Mouse (Mus musculus) spleen, adult 2 months (tissue): Measurements from ENCODE around the gene Epor. TPM values are rescaled to one million over a fixed set of nuclear protein-coding genes. Genes with fewer than 3 reads are reported as not detected.

Experiments used
- DNase-seq, 2 experiments: peaks; one replicate each; pipeline versions ENCODE4 v3.0.0 to v3.0.0-alpha.2; 2012 to 2021; ENCODE audit warnings: low spot score in 2 of 2, low read depth in 1 of 2
- H3K27ac ChIP-seq: fragments of 200-500 bp; 2 replicates; pipeline ENCODE4 v1.5.1; 2012; ENCODE audit warnings: low read length, inconsistent platforms; ENCODE audit not compliant: insufficient read depth
- H3K27me3 ChIP-seq: fragments of 200-500 bp; 2 replicates; pipeline ENCODE4 v1.6.1; 2012; ENCODE audit warnings: mild to moderate bottlenecking, moderate library complexity, low read length, inconsistent platforms; ENCODE audit not compliant: control insufficient read depth, insufficient read depth
- H3K36me3 ChIP-seq: fragments of 200-500 bp; 2 replicates; pipeline ENCODE4 v1.6.1; 2012; ENCODE audit warnings: mild to moderate bottlenecking, low read length, inconsistent platforms; ENCODE audit not compliant: control insufficient read depth, insufficient read depth
- H3K4me1 ChIP-seq: fragments of 200-500 bp; 2 replicates; pipeline ENCODE4 v1.6.1; 2011; ENCODE audit warnings: inconsistent platforms; ENCODE audit not compliant: control insufficient read depth, insufficient read depth, insufficient read length
- H3K4me3 ChIP-seq: fragments of 200-500 bp; 2 replicates; pipeline ENCODE4 v1.5.1; 2011; ENCODE audit warnings: mild to moderate bottlenecking, inconsistent platforms; ENCODE audit not compliant: insufficient read depth, insufficient read length; ENCODE audit errors: extremely low read depth
- CTCF ChIP-seq: fragments of 200-500 bp; IDR thresholded peaks from 2 replicates; pipeline ENCODE4 v1.5.1; 2011; ENCODE audit warnings: mild to moderate bottlenecking, inconsistent platforms; ENCODE audit not compliant: insufficient read depth, insufficient read length, insufficient replicate concordance; ENCODE audit errors: extremely low read depth
- POLR2A ChIP-seq: fragments of 200-500 bp; IDR thresholded peaks from 2 replicates; pipeline ENCODE4 v1.6.1; 2011; ENCODE audit warnings: low read depth, low read length, inconsistent platforms
- WGBS: fragments of 180-500 bp; shearing (Covaris S2); methylation state at CpG from one replicate; pipeline ENCODE4 v1.1.7; 2018; 5-methylcytosine and 5-hydroxymethylcytosine counted together
- polyA plus RNA-seq: library from polyadenylated mRNA; depleted of rRNA; stranded (reverse); fragments of >200 nt; gene quantifications from 2 replicates; pipeline ENCODE4 v1.2.3, GENCODE M21; 2012

Gene Epor
- polyA plus RNA-seq, 1 experiment: 49.5 TPM

DNA sequence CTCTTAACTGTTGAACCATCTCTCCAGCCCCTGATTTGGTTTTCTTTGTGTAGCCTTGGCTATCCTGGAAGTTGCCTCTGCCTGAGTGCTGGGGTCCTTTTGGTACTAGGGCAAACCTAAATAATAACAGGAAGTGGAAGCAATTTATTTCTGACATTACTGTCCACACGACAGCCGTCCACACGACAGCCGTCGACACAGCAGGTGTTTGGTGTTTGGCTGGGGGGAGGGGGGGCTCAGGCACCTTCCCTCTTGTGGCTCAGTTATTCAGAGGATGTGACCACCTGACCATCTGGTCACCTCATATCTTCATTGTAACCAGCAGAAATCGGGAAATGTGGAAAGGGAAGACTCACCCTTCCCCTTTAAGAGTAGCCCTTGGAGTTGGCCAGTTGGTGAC lies 5.6 kb upstream of the Epor start:
- H3K4me3 ChIP-seq: no peak overlapping the region
- no peaks in the 10 kb centered on the region for H3K4me1 ChIP-seq
- WGBS: 26% methylated on average over 6 of the region's 6 CpGs
- H3K36me3 ChIP-seq: no peaks in the 10 kb centered on the region
- H3K27ac ChIP-seq: no peak overlapping the region
- TF ChIP-seq POLR2A (no peak), CTCF (no peak)
- no peaks in the 10 kb centered on the region for H3K27me3 ChIP-seq
- no peak for DNase-seq

DNA sequence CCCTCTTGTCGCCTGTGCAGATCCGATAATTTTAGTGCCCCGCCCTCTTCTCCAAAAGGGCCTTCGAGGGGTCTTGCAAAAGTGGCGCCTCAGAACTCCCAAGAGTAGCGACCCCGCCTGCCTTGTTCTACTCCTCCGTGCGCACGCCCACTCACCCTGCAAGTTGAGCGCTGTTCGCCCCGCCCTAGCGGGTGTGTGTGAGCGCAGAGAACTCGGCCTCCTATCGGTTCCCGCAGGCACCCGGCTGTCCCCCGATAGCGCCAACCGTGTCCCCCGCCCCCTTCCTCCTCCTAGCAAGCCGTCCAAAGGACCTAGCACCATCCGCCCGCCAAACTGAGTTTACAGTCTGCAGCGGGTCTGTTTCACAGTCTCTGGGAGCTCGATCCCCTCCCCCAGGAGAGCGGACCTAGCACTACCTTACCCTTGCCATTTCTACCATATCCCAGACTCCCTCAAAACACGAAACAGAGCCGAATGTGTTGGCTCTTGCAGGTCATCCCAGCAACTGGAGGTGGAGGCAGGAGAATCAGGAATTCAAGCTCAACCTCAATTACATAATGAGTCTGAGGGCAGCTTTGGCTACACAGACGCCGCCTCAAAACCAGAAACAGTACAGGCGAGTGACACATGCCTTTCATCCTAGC lies 768 bp downstream of the Epor start:
- Histone ChIP-seq H3K36me3 (peaks cover 2% of the 10 kb centered on the region; the same call in 1 of the 2 replicates), H3K27me3 (peaks cover 14% of the 10 kb centered on the region), H3K4me1 (peaks cover 12% of the 10 kb centered on the region), H3K27ac (peak overlapping the region; percentile 33; the same call in 1 of the 2 replicates), H3K4me3 (peak overlapping the region; percentile 50)
- WGBS: 7% methylated on average over 34 of the region's 34 CpGs
- TF ChIP-seq POLR2A (no peak), CTCF (no peak)
- DNase-seq: peak in 1 of 2 experiments; percentile 34

DNA sequence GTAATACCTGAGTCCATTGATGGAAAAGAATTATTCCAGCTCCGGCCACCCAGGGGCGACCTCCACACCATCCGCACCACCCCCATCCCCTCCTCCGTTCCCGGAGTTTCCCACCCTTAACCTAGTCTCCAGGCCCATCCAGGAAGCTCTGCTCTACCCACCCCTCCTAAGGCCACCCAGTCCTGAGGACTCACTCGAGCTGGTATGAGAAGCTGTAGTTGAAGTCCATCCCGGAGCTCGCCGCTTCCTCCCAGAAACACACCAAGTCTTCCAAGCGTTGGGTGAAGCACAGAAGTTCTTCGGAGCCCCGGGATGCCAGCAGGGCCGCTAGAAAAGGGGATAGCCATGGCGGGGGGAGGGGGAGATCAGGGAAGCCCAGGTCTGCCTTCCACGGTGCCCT lies 1.3 kb downstream of the Epor start:
- no peak for DNase-seq
- Histone ChIP-seq H3K27ac (no peak overlapping the region), H3K27me3 (peaks cover 14% of the 10 kb centered on the region), H3K4me3 (peak overlapping the region; percentile 50; the same call in 1 of the 2 replicates), H3K4me1 (peaks cover 12% of the 10 kb centered on the region), H3K36me3 (peaks cover 2% of the 10 kb centered on the region; the same call in 1 of the 2 replicates)
- 2% methylated on average over 15 of the region's 15 CpGs for WGBS
- no peak for TF ChIP-seq CTCF
- TF ChIP-seq POLR2A: no peak

DNA sequence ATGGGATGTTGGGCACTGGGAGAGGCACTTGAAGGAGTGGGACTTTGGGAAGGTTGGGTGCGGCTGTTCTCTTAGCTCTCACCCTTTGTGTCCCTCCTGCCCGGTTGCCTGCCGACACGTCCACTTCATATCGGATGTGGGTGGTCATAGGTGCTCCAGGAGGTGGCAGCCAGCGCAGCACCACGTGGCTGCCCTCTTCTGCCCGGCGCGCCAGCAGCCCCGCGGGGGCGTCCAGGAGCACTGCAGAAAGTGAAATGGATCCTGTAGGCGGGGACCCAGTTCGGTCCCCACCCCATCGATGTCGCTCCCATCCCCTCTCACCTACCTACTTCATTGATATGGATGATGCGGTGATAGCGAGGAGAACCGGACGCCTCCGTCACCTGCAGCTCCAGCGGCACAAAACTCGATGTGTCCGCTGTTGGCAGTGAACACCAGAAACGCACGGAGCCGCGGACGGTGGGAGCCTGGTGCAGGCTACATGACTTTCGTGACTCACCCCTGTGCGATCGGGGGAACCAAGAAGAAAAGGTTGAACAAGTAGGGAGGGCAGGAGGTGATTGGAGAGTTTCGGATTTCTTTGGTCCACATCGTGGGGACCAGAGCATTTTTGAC lies 1.8 kb downstream of the Epor start:
- Histone ChIP-seq H3K27me3 (peaks cover 14% of the 10 kb centered on the region), H3K4me3 (peak overlapping the region; percentile 50; the same call in 1 of the 2 replicates), H3K4me1 (peaks cover 12% of the 10 kb centered on the region), H3K36me3 (peaks cover 2% of the 10 kb centered on the region; the same call in 1 of the 2 replicates), H3K27ac (no peak overlapping the region)
- 7% methylated on average over 35 of the region's 35 CpGs for WGBS
- DNase-seq: no peak
- no peak for TF ChIP-seq POLR2A
- TF ChIP-seq CTCF: no peak

DNA sequence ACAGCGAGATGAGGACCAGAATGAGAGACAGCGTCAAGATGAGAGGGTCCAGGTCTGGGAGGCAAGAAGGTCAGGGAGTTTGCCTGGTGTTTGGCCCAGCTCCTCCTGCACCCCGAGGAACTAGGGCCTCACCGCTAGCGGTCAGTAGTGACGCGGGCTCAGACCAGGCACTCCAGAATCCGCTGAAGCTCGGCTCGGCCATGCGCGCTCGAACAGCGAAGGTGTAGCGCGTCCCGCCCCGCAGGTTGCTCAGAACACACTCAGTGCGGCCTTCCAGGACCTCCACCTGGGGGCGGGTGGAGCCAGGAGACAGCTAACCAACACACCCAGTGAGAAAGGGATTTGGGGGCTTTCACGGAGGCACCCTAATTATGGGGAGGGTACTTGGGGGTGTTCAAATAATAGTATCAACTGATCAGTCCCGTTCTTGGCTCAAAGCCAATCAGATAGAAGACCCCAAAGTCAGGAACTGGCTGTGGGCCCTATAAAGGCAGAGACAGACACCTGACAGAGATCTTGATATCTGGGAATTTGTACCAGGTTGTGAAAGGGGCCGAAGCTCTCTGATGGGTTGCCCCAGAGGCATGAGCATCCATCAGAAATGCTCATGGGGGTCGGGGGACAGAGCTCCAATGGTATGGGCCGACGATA lies 2.6 kb downstream of the Epor start:
- Histone ChIP-seq H3K4me1 (peaks cover 15% of the 10 kb centered on the region), H3K36me3 (peaks cover 2% of the 10 kb centered on the region; the same call in 1 of the 2 replicates), H3K27me3 (peaks cover 14% of the 10 kb centered on the region), H3K4me3 (no peak overlapping the region), H3K27ac (no peak overlapping the region)
- TF ChIP-seq CTCF (no peak), POLR2A (no peak)
- WGBS: 78% methylated on average over 26 of the region's 26 CpGs
- DNase-seq: no peak

DNA sequence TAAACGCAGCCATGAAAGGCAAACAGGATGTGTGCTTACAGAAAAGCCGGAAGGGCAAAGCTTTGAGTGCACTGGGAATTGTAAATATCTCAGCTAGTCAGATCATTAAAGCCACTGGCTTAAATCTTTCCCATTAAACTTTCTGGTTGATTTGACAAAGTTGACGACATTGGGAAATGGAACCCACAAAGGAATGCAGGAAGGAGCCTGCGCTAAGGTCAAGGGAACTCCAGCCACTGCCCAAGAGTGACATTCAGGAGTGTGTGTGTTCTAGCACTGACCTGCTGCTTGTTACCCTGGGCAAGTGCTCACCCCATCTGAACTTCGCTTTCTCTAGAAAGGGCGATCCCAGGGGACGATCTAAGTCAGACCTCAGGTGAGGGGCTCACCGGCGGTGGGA lies 3.2 kb downstream of the Epor start:
- no peak for DNase-seq
- TF ChIP-seq CTCF (no peak), POLR2A (no peak)
- whole genome bisulfite sequencing: 89% methylated on average over 9 of the region's 9 CpGs
- peaks cover 14% of the 10 kb centered on the region for H3K27me3 ChIP-seq
- H3K4me1 ChIP-seq: peaks cover 15% of the 10 kb centered on the region
- H3K27ac ChIP-seq: no peak overlapping the region
- no peak overlapping the region for H3K4me3 ChIP-seq
- H3K36me3 ChIP-seq: peaks cover 2% of the 10 kb centered on the region; the same call in 1 of the 2 replicates
